10 mouse cellular contexts compared by ENCODE assay signal in the genomic region with DNA sequence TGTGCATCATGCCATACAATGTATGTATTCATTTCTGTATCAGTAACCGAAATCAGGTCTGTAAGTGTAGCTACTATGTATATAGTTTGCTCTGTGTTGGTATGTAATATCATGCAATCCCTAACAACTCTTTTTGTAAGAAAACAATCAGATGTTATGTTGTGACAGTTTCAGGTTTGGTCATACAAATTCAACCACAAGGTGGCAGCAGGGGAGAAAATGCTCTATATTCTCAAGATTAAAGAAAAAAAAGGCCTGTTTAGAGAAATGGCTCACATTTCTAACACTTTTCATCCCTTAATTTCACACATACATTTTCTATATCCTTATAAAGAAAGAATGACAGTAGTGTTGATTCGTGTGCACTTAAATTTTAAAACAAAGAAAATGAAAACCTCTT.
DNase-seq lines count a peak whose midpoint lies in the region; TF ChIP-seq lines count a peak whose summit lies in the region.
"Had no signal": no experiment of that assay in that cellular context is flagged by ENCODE, and none has a peak within 500 bp of the region (broad histone marks: within the 10 kb centered on the region; RNA-seq: fewer than 3 reads in every experiment).

No protein-coding gene starts in this region.

- H3K36me3 ChIP-seq in E14TG2a.4 (ENCODE audit: insufficient read depth, low read length): no peaks in the 10 kb centered on the region
- H3K36me3 ChIP-seq: limb, embryonic 12.5 days had no signal

- H3K4me3 ChIP-seq in E14TG2a.4 (replicated peaks; ENCODE audit: low read length): no peak overlapping the region
- H3K4me3 ChIP-seq: limb, embryonic 12.5 days had no signal

- no peaks in the 10 kb centered on the region for H3K4me1 ChIP-seq in E14TG2a.4 (replicated peaks; ENCODE audit: low read depth, low read length)
- H3K4me1 ChIP-seq: limb, embryonic 12.5 days had no signal

- no peaks in the 10 kb centered on the region for H3K27me3 ChIP-seq in E14TG2a.4 (ENCODE audit: insufficient read depth, low read length)
- H3K27me3 ChIP-seq: limb, embryonic 12.5 days had no signal

- peak; percentile 26 for TF ChIP-seq CTCF in E14TG2a.4 (conservative IDR thresholded peaks at IDR 0.05; ENCODE audit: low read length)

- no peaks in the 10 kb centered on the region for H3K9me3 ChIP-seq in E14TG2a.4 (ENCODE audit: low read length)
- H3K9me3 ChIP-seq: limb, embryonic 12.5 days had no signal

- peak; percentile 20 for DNase-seq in kidney, adult 9 months
- no peak for DNase-seq in kidney, adult 8-10 months
- DNase-seq in A20 (ENCODE audit: low read depth, low spot score): peak; percentile 54
- peak; percentile 23 to 36 for DNase-seq in layer of hippocampus, postnatal 10 days (ENCODE audit: low spot score in 2 of 2)
- no peak for DNase-seq in cerebellum, adult 9-11 months
- no peak for DNase-seq in T-cell, adult 2 months (ENCODE audit: low spot score)
- DNase-seq: cerebellum, adult 11-12 months; thymus, postnatal 25 days had no signal

Comparison
In these comparisons a context has a peak if more than half of its experiments do, and no peak if none do; other contexts are left out.
1. DNase-seq: peak in kidney, adult 9 months (single experiment), A20 (single experiment) and layer of hippocampus, postnatal 10 days (2 of 2); none in kidney, adult 8-10 months (0 of 2), cerebellum, adult 9-11 months (single experiment) and T-cell, adult 2 months (single experiment).